Mouse (Mus musculus) C2C12 (cell line): ENCODE results near the gene Ppp1cc. TPM values are rescaled to one million over a fixed set of nuclear protein-coding genes. Genes with fewer than 3 reads are reported as not detected.
"Not testable (repeated sequence)": the region's sequence is repeated elsewhere in the genome, so short reads cannot be mapped to it uniquely, and the experiment has no call there.

ENCODE experiments used
- H3K27me3 ChIP-seq: one replicate; pipeline ENCODE4 v1.6.1; 2011; ENCODE audit not compliant: control insufficient read depth, insufficient read depth, insufficient read length
- H3K36me3 ChIP-seq: one replicate; pipeline ENCODE4 v1.6.1; 2011; ENCODE audit not compliant: control insufficient read depth, insufficient read depth
- H3K4me3 ChIP-seq: one replicate; pipeline ENCODE4 v1.5.1; 2011; ENCODE audit warnings: mild to moderate bottlenecking, control low read depth; ENCODE audit not compliant: poor library complexity, insufficient read depth, severe bottlenecking
- H3K79me2 ChIP-seq: one replicate; pipeline ENCODE4 v1.6.1; 2011; ENCODE audit not compliant: control insufficient read depth, insufficient read depth
- H3K79me3 ChIP-seq: one replicate; pipeline ENCODE4 v1.6.1; 2011; ENCODE audit warnings: low read depth, control low read depth
- H3ac ChIP-seq: one replicate; pipeline ENCODE3; 2011; ENCODE audit warnings: low read depth; ENCODE audit not compliant: control insufficient read depth, insufficient read length
- CEBPB ChIP-seq: IDR thresholded peaks from one replicate; pipeline ENCODE4 v1.6.1; 2011; ENCODE audit warnings: low read depth, mild to moderate bottlenecking, control low read depth, moderate library complexity
- CTCF ChIP-seq: IDR thresholded peaks from one replicate; pipeline ENCODE4 v1.5.1; 2011; ENCODE audit not compliant: control insufficient read depth, insufficient read depth, insufficient read length
- FOSL1 ChIP-seq: IDR thresholded peaks from one replicate; pipeline ENCODE4 v1.8.0; 2011; ENCODE audit warnings: mild to moderate bottlenecking, low read length; ENCODE audit not compliant: poor library complexity, insufficient read depth, severe bottlenecking
- MAX ChIP-seq: IDR thresholded peaks from one replicate; pipeline ENCODE4 v1.6.1; 2011; ENCODE audit warnings: mild to moderate bottlenecking, control low read depth
- MYOD1 ChIP-seq: IDR thresholded peaks from one replicate; pipeline ENCODE4 v1.6.1; 2011; ENCODE audit warnings: low read depth; ENCODE audit not compliant: control insufficient read depth, insufficient read length
- MYOG ChIP-seq: IDR thresholded peaks from one replicate; pipeline ENCODE4 v1.6.1; 2011; ENCODE audit not compliant: control insufficient read depth, insufficient read length; ENCODE audit errors: extremely low read depth
- USF1 ChIP-seq: IDR thresholded peaks from one replicate; pipeline ENCODE4 v1.6.1; 2011; ENCODE audit warnings: low read depth, mild to moderate bottlenecking, control low read depth, moderate library complexity
- polyA plus RNA-seq: library from polyadenylated mRNA; unstranded; fragments of >200 nt; fragmentation: generic; extraction: Trizol; gene quantifications from one replicate; pipeline ENCODE4 v1.2.1, GENCODE M21; 2012; ENCODE audit warnings: missing spikeins

Ppp1cc gene
- polyA plus RNA-seq, 1 experiment, result 183 TPM

DNA sequence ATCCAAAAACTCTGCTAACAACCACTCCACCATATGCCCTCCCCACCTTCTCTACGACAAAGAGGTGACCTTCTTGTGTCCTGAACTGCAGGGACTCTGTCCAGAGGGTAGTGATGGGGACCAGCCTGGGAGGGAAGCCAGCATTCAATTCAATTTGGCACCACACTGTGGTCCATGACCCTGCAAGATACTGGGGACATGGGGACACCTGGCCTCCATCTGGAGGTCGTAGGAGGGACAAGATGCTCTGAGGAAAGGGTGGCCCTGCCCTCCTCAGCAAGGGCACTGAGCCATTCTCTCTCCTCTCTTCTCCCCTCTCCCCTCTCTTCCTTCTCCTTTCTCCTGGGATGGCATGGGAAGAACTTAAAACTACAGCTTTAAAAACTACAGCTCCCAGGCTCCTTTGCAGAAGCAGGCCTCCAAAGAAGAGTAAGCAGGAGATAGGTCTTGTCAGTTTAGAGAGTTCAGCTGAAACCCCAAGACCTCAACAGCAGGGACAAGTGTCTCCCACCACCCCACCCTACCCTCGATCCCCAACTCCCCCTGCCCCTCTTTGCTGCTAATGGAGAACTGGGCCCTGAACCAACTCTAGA, 22.7 kb upstream of the Ppp1cc start:
- no peaks in the 10 kb centered on the region for H3K36me3 ChIP-seq
- H3K27me3 ChIP-seq, result peaks cover under 1% of the 10 kb centered on the region
- no peaks in the 10 kb centered on the region for H3K79me3 ChIP-seq
- no peak for TF ChIP-seq FOSL1
- no peak for TF ChIP-seq USF1
- H3K4me3 ChIP-seq, result no peak overlapping the region
- no peaks in the 10 kb centered on the region for H3K79me2 ChIP-seq
- H3ac ChIP-seq, result no peak overlapping the region

- no peaks in the 10 kb centered on the region for H3K27me3 ChIP-seq
- no peak overlapping the region for H3K4me3 ChIP-seq
- H3K79me3 ChIP-seq, result no peaks in the 10 kb centered on the region
- no peak overlapping the region for H3ac ChIP-seq
- TF ChIP-seq MYOD1 (no peak), CTCF (no peak), MYOG (no peak), FOSL1 (no peak), CEBPB (no peak), USF1 (no peak), MAX (no peak)
- no peaks in the 10 kb centered on the region for H3K36me3 ChIP-seq
- H3K79me2 ChIP-seq, result no peaks in the 10 kb centered on the region
These were observed 21.3 kb upstream of the Ppp1cc start for GRCm38 (mm10) chr5:122136508-122137408.

GRCm38 (mm10) chr5:122138856-122139255, 19.2 kb upstream of the Ppp1cc start:
- H3K79me3 ChIP-seq, result no peaks in the 10 kb centered on the region
- H3K27me3 ChIP-seq, result no peaks in the 10 kb centered on the region
- TF ChIP-seq MYOD1, result no peak
- no peak for TF ChIP-seq CEBPB
- TF ChIP-seq FOSL1, result no peak
- no peak for TF ChIP-seq MAX
- TF ChIP-seq USF1, result no peak
- TF ChIP-seq CTCF, result no peak
- no peak for TF ChIP-seq MYOG
- H3ac ChIP-seq, result no peak overlapping the region
- no peaks in the 10 kb centered on the region for H3K79me2 ChIP-seq
- H3K36me3 ChIP-seq, result no peaks in the 10 kb centered on the region
- no peak overlapping the region for H3K4me3 ChIP-seq

DNA sequence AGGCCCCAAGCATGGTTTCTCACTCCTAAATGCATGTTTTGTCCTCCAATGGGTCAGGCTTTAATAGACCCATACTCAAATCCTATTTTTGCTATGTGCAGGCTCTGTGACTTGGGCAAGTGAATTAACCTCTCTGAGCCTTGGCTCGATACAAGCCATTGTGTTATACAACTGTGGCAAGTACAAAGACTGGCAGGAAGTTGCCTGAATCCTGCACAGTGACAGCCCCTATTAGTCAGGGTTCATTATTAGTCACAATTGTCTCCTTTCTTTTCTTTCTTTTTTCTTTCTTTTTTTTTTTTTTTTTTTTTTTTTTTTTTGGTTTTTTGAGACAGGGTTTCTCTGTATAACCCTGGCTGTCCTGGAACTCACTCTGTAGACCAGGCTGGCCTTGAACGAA, 18.3 kb upstream of the Ppp1cc start:
- H3K36me3 ChIP-seq, H3K4me3 ChIP-seq, H3K27me3 ChIP-seq, H3ac ChIP-seq, H3K79me3 ChIP-seq, H3K79me2 ChIP-seq: not testable (repeated sequence)

GRCm38 (mm10) chr5:122140723-122141122, 17.4 kb upstream of the Ppp1cc start, which contains the start of gene Ccdc63:
Gene Ccdc63, minus strand, starts transcription at chr5:122140823.
- Histone ChIP-seq H3K4me3 (no peak within 1 kb of the TSS), H3K79me2 (no peaks in the 10 kb centered on the region), H3K27me3 (no peaks in the 10 kb centered on the region), H3ac (no peak within 1 kb of the TSS), H3K36me3 (no peaks in the 10 kb centered on the region), H3K79me3 (no peaks in the 10 kb centered on the region)
- TF ChIP-seq MYOD1 (no peak), USF1 (no peak), CTCF (no peak), FOSL1 (no peak), MYOG (no peak), MAX (no peak), CEBPB (no peak)

GRCm38 (mm10) chr5:122142230-122142992, 15.7 kb upstream of the Ppp1cc start:
- Histone ChIP-seq H3ac (no peak overlapping the region), H3K79me3 (no peaks in the 10 kb centered on the region), H3K36me3 (no peaks in the 10 kb centered on the region), H3K79me2 (no peaks in the 10 kb centered on the region), H3K27me3 (no peaks in the 10 kb centered on the region), H3K4me3 (no peak overlapping the region)
- no peak for TF ChIP-seq FOSL1
- no peak for TF ChIP-seq MYOD1
- no peak for TF ChIP-seq CEBPB
- TF ChIP-seq CTCF, result peak; percentile 23
